Mouse (Mus musculus): ENCODE measurements at regions not wholly inside any gene's neighbourhood (a gene's known extent, or its start where the extent isn't known, plus 50 kb on each side); places are given as distances from the start of the nearest gene placed in this dataset.
A peak's percentile ranks its signal among the peaks of the same experiment; 100 is the strongest.

- DNase-seq (ENCODE audit: extremely low spot score), result no peak
These were observed 2169.9 kb downstream of the 9330182O14Rik start for GRCm38 (mm10) chr15:42304097-42304496.

GRCm38 (mm10) chr15:42309586-42309985, 2175.4 kb downstream of the 9330182O14Rik start:
- DNase-seq (ENCODE audit: extremely low spot score), result no peak

- no peak for DNase-seq (ENCODE audit: extremely low spot score)
These were observed 2177.0 kb downstream of the 9330182O14Rik start for GRCm38 (mm10) chr15:42311166-42311565.

- DNase-seq (ENCODE audit: extremely low spot score), result no peak
These were observed 2186.2 kb downstream of the 9330182O14Rik start for GRCm38 (mm10) chr15:42320349-42320748.

DNA sequence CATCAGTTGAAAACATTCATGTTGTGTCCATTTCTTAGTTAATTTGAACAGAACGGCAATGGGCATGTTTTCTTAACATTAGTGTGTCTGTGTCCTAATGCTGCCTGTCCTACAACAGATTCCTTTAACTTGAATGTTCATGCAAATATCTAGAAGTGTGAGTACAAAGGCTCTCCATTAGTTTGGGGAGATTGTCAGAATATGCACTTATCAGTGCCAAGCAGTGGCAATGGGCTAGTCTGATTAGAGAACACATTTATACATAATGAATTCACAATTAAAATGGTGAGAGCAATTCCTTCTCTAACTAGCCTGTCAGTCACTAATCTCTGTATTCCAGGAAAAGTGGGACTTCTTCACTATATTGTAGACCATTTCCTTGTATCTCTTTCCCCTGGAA, 2188.8 kb downstream of the 9330182O14Rik start:
- DNase-seq (ENCODE audit: extremely low spot score), result no peak

GRCm38 (mm10) chr15:42325221-42325620, 2191.1 kb downstream of the 9330182O14Rik start:
- DNase-seq (ENCODE audit: extremely low spot score), result no peak

GRCm38 (mm10) chr15:42328535-42328934, 2194.4 kb downstream of the 9330182O14Rik start:
- no peak for DNase-seq (ENCODE audit: extremely low spot score)

GRCm38 (mm10) chr15:42329742-42330141, 2195.6 kb downstream of the 9330182O14Rik start:
- no peak for DNase-seq (ENCODE audit: extremely low spot score)

DNA sequence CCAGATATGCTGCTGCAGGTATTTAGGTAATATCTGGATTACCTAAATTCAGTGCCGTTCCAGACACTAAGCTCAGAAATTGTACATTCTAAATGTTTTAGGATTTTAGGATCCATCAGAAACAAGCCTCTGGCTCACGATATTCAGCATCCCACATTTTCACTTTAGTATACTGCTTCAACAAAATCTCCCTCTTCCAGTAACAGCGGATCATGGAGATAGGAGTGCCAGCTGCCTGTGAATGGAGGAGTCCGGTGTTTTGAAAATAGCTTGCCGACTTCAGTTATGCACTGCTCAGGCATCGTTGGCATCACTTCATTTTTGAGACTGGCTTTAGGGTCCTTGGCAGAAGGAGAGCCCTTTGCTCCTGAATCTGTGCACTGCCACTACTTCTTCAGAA, 2199.5 kb downstream of the 9330182O14Rik start:
- no peak for DNase-seq (ENCODE audit: extremely low spot score)

DNA sequence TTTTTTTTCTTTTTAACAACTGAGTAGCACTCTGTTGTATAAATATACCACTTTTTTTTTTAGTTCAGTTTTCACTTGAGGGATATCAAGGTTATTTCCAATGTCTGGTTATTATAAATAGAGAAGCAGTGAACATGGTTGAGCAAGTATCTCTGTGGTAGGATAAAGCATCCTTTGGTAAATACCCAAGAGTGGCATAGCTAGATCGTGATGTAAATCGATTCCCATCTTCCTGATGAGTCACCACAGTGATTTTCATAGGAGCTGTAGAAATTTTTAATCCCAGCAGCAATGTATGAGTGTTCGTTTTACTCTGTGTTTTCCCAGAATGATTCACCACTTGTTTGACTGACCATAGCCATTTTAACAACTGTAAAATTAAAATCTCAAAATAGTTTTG, 2212.0 kb downstream of the 9330182O14Rik start:
- no peak for DNase-seq (ENCODE audit: extremely low spot score)

GRCm38 (mm10) chr15:42361871-42362270, 2227.7 kb downstream of the 9330182O14Rik start:
- no peak for DNase-seq (ENCODE audit: extremely low spot score)

DNA sequence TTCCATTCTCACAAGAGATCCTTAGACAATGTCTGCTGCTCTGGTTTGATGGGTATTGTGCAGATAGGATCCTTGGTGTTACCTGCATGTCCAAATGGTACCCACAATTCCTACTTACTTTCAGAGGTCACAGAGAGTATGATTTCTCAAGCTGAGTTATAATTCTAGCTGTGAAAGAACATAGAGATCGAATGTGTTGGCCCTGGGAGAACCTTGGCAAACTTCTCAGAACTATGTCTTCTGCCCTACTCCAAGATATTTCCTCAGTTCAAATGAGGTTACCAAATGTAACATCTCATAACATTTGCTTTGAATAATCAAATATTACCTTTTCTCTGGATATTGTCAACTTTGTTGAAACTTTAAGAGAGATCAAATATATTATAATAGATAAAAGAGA, 2230.8 kb downstream of the 9330182O14Rik start:
- no peak for DNase-seq (ENCODE audit: extremely low spot score)

- peak; percentile 6 for DNase-seq (ENCODE audit: extremely low spot score)
These were observed 2232.6 kb downstream of the 9330182O14Rik start for GRCm38 (mm10) chr15:42366796-42367195.

DNA sequence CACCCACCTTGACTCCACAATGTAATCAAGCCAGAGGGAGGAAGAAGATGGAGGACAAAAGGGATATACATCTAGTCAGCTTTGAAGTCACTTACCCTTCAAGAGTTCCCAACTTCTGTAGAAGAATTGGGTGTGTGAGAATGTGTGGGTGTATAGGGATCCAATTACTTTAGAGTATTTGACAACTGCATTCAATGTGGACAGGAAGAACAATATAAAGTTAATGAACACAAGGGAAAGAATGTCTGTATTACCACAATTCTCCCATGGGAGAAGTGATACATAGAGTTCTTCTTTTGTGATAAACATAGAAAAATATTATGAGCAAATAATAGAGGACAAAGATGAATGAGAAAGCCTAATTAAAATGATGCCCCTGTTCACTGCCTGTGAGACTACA, 2235.4 kb downstream of the 9330182O14Rik start:
- no peak for DNase-seq (ENCODE audit: extremely low spot score)

- DNase-seq (ENCODE audit: extremely low spot score), result no peak
These were observed 2235.9 kb downstream of the 9330182O14Rik start for GRCm38 (mm10) chr15:42370044-42370443.

DNA sequence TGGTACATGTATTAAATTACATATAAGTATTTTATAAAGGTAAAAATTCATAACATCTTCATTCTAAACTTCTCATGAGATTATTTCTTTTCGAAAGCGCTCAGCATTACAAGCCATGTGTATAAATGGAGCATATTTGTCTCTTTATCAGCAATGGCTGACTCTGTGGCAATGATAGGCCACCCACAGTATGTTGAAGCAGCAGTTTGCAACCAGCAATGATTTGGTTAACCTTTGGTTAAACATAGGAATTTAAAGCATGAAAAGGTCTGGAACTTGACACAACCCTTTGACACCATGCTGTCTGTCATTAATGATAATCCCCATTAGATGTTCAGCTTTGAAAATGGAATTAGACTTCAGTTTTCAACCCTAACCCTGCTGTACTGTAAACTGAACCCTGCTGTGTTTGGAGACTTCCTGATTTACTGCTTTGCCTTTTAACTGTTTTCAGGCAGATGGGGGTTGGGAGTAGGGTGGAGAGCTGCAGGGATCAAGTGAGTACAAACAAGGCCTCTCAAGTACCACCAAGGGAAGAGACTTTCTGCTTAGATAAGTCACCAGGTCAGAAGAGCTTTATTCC, 2238.6 kb downstream of the 9330182O14Rik start:
- peak; percentile 51 for DNase-seq (ENCODE audit: extremely low spot score)
